7 mouse cellular contexts compared by ENCODE assay signal in genomic region chr11:121261074-121261473, GRCm38 (mm10). TPM values are rescaled to one million over a fixed set of nuclear protein-coding genes. Genes with fewer than 3 reads are reported as not detected.
A peak's percentile ranks its signal among the peaks of the same experiment; 100 is the strongest.
DNase-seq lines count a peak whose midpoint lies in the region; ATAC-seq and TF ChIP-seq lines count a peak whose summit lies in the region.

No protein-coding gene starts in this region.

- peak overlapping the region; percentile 83 for H3K4me3 ChIP-seq in lung, embryonic 15.5 days
- peak overlapping the region; percentile 100 for H3K4me3 ChIP-seq in forebrain, embryonic 10.5 days
- H3K4me3 ChIP-seq in limb, embryonic 12.5 days (replicated peaks), result peak overlapping the region; percentile 99
- peak overlapping the region; percentile 87 for H3K4me3 ChIP-seq in olfactory bulb, adult 2 months (ENCODE audit: insufficient read depth, low read depth, low read length)

- peaks cover 25% of the 10 kb centered on the region for H3K36me3 ChIP-seq in lung, embryonic 15.5 days
- peaks cover 49% of the 10 kb centered on the region for H3K36me3 ChIP-seq in forebrain, embryonic 10.5 days (replicated peaks)
- H3K36me3 ChIP-seq in limb, embryonic 12.5 days, result peaks cover 47% of the 10 kb centered on the region

- peaks cover 20% of the 10 kb centered on the region for H3K4me1 ChIP-seq in lung, embryonic 15.5 days
- H3K4me1 ChIP-seq in forebrain, embryonic 10.5 days, result peaks cover 30% of the 10 kb centered on the region
- H3K4me1 ChIP-seq in limb, embryonic 12.5 days (replicated peaks), result peaks cover 18% of the 10 kb centered on the region
- peaks cover 9% of the 10 kb centered on the region for H3K4me1 ChIP-seq in olfactory bulb, adult 2 months (ENCODE audit: control insufficient read depth, insufficient read depth, low read length)

- TF ChIP-seq POLR2A in olfactory bulb, adult 2 months (IDR thresholded peaks at IDR 0.05; ENCODE audit: insufficient read depth, low read depth, low read length), result no peak

- no peak overlapping the region for H3K27ac ChIP-seq in lung, embryonic 15.5 days
- H3K27ac ChIP-seq in forebrain, embryonic 10.5 days, result peak overlapping the region; percentile 95
- no peak overlapping the region for H3K27ac ChIP-seq in limb, embryonic 12.5 days
- no peak overlapping the region for H3K27ac ChIP-seq in olfactory bulb, adult 2 months (ENCODE audit: insufficient read depth, low read depth, low read length)

- no peak for TF ChIP-seq CTCF in olfactory bulb, adult 2 months (IDR thresholded peaks at IDR 0.05; ENCODE audit: insufficient read depth, low read depth, low read length)

- peak overlapping the region; percentile 88 for H3K4me2 ChIP-seq in lung, embryonic 15.5 days
- H3K4me2 ChIP-seq in limb, embryonic 12.5 days, result peak overlapping the region; percentile 95

- H3K9ac ChIP-seq in lung, embryonic 15.5 days, result peak overlapping the region; percentile 81
- H3K9ac ChIP-seq in limb, embryonic 12.5 days (replicated peaks), result peak overlapping the region; percentile 96

- no peak for DNase-seq in lung, postnatal 4 days
- DNase-seq in forebrain, embryonic 10.5 days (ENCODE audit: extremely low spot score, low spot score), result no peak
- no peak for DNase-seq in MN1 (ENCODE audit: low spot score)
- no peak for DNase-seq in B cell, adult 2 months

- H3K27me3 ChIP-seq in lung, embryonic 15.5 days, result no peaks in the 10 kb centered on the region
- H3K27me3 ChIP-seq in forebrain, embryonic 10.5 days (ENCODE audit: poor library complexity, severe bottlenecking), result no peaks in the 10 kb centered on the region
- no peaks in the 10 kb centered on the region for H3K27me3 ChIP-seq in limb, embryonic 12.5 days

- H3K9me3 ChIP-seq in lung, embryonic 15.5 days, result no peaks in the 10 kb centered on the region
- no peaks in the 10 kb centered on the region for H3K9me3 ChIP-seq in forebrain, embryonic 10.5 days
- H3K9me3 ChIP-seq in limb, embryonic 12.5 days, result no peaks in the 10 kb centered on the region

- no peak for ATAC-seq in lung, embryonic 15.5 days (ENCODE audit: borderline replicate concordance, extremely low read depth, low FRiP score, low TSS enrichment)
- no peak for ATAC-seq in limb, embryonic 12.5 days (ENCODE audit: insufficient number of reproducible peaks, insufficient read depth, low FRiP score, low TSS enrichment, low read depth)

- WGBS in lung, embryonic 15.5 days, result 43% methylated on average over 2 of the region's 2 CpGs
- 57% methylated on average over 2 of the region's 2 CpGs for WGBS in forebrain, embryonic 10.5 days
- WGBS in limb, embryonic 12.5 days, result 45% methylated on average over 2 of the region's 2 CpGs
- WGBS in olfactory bulb, adult 2 months, result 22% methylated on average over 2 of the region's 2 CpGs

RNA-seq across cellular contexts. Expression of gene Foxk2, which starts 1.3 kb away (rescaled TPM):
- 7.8 and 8.7 TPM in 2 replicates for polyA plus RNA-seq in lung, embryonic 15.5 days (2015; fragmentation: Nextera tagmentation; extraction: Ambion mirVana)
- polyA plus RNA-seq in forebrain, embryonic 10.5 days (2016; fragmentation: Nextera tagmentation; extraction: Ambion mirVana), result 10.4 and 11.9 TPM in 2 replicates
- 11.2 and 12.5 TPM in 2 replicates for polyA plus RNA-seq in limb, embryonic 12.5 days (2016; fragmentation: Nextera tagmentation; extraction: Ambion mirVana)
- polyA plus RNA-seq in olfactory bulb, adult 2 months (2012; ENCODE audit: insufficient read depth, insufficient read length, low replicate concordance, missing spikeins), result not detected in 2 replicates

RNA-seq across cellular contexts. Expression of gene Narf, which starts 24.0 kb away (rescaled TPM):
- polyA plus RNA-seq in lung, embryonic 15.5 days (2015; fragmentation: Nextera tagmentation; extraction: Ambion mirVana), result 47.7 and 51.9 TPM in 2 replicates
- polyA plus RNA-seq in forebrain, embryonic 10.5 days (2016; fragmentation: Nextera tagmentation; extraction: Ambion mirVana), result 48.0 and 50.6 TPM in 2 replicates
- polyA plus RNA-seq in limb, embryonic 12.5 days (2016; fragmentation: Nextera tagmentation; extraction: Ambion mirVana), result 68.4 and 75.2 TPM in 2 replicates
- polyA plus RNA-seq in olfactory bulb, adult 2 months (2012; ENCODE audit: insufficient read depth, insufficient read length, low replicate concordance, missing spikeins), result not detected in 2 replicates

RNA-seq across cellular contexts. Expression of gene Cybc1, which starts 32.0 kb away (rescaled TPM):
- 35.2 and 35.3 TPM in 2 replicates for polyA plus RNA-seq in lung, embryonic 15.5 days (2015; fragmentation: Nextera tagmentation; extraction: Ambion mirVana)
- 28.2 and 29.9 TPM in 2 replicates for polyA plus RNA-seq in forebrain, embryonic 10.5 days (2016; fragmentation: Nextera tagmentation; extraction: Ambion mirVana)
- 36.3 and 40.1 TPM in 2 replicates for polyA plus RNA-seq in limb, embryonic 12.5 days (2016; fragmentation: Nextera tagmentation; extraction: Ambion mirVana)
- polyA plus RNA-seq in olfactory bulb, adult 2 months (2012; ENCODE audit: insufficient read depth, insufficient read length, low replicate concordance, missing spikeins), result not detected in 2 replicates

RNA-seq across cellular contexts. Expression of gene Ogfod3, which starts 56.6 kb away (rescaled TPM):
- polyA plus RNA-seq in lung, embryonic 15.5 days (2015; fragmentation: Nextera tagmentation; extraction: Ambion mirVana), result 25.7 and 27.9 TPM in 2 replicates
- polyA plus RNA-seq in forebrain, embryonic 10.5 days (2016; fragmentation: Nextera tagmentation; extraction: Ambion mirVana), result 23.0 and 25.1 TPM in 2 replicates
- polyA plus RNA-seq in limb, embryonic 12.5 days (2016; fragmentation: Nextera tagmentation; extraction: Ambion mirVana), result 16.3 and 17.5 TPM in 2 replicates
- polyA plus RNA-seq in olfactory bulb, adult 2 months (2012; ENCODE audit: insufficient read depth, insufficient read length, low replicate concordance, missing spikeins), result not detected in 2 replicates

RNA-seq across cellular contexts. Expression of gene Hexdc, which starts 56.8 kb away (rescaled TPM):
- 5.9 and 8.8 TPM in 2 replicates for polyA plus RNA-seq in lung, embryonic 15.5 days (2015; fragmentation: Nextera tagmentation; extraction: Ambion mirVana)
- 5.3 and 6.6 TPM in 2 replicates for polyA plus RNA-seq in forebrain, embryonic 10.5 days (2016; fragmentation: Nextera tagmentation; extraction: Ambion mirVana)
- polyA plus RNA-seq in limb, embryonic 12.5 days (2016; fragmentation: Nextera tagmentation; extraction: Ambion mirVana), result 9.5 and 10.6 TPM in 2 replicates
- not detected in 2 replicates for polyA plus RNA-seq in olfactory bulb, adult 2 months (2012; ENCODE audit: insufficient read depth, insufficient read length, low replicate concordance, missing spikeins)

Comparison
In these comparisons a context has a peak if more than half of its experiments do, and no peak if none do; other contexts are left out.
1. RNA of gene Narf, which starts 24.0 kb away (polyA plus RNA-seq): 68.4 to 75.2 TPM in limb, embryonic 12.5 days, 47.7 to 51.9 TPM in lung, embryonic 15.5 days and 48.0 to 50.6 TPM in forebrain, embryonic 10.5 days; not detected in olfactory bulb, adult 2 months; every median in the first group is over 10 times any median in the second.
2. RNA of gene Cybc1, which starts 32.0 kb away (polyA plus RNA-seq): 36.3 to 40.1 TPM in limb, embryonic 12.5 days, 35.2 to 35.3 TPM in lung, embryonic 15.5 days and 28.2 to 29.9 TPM in forebrain, embryonic 10.5 days; not detected in olfactory bulb, adult 2 months; every median in the first group is over 10 times any median in the second.
3. Peak in every context shown above with its lines, with median percentiles within 50 percentile points of each other: H3K4me3 ChIP-seq.